Mouse (Mus musculus) testis, adult 2 months (tissue): ENCODE data around the gene Zfp213. TPM values are rescaled to one million over a fixed set of nuclear protein-coding genes. Genes with fewer than 3 reads are reported as not detected.
A peak's percentile ranks its signal among the peaks of the same experiment; 100 is the strongest.
"Not testable (repeated sequence)": the region's sequence is repeated elsewhere in the genome, so short reads cannot be mapped to it uniquely, and the experiment has no call there.

Source experiments
- H3K27ac ChIP-seq: fragments of 200-500 bp; 2 replicates; pipeline ENCODE4 v1.5.1; 2012; ENCODE audit warnings: low read depth, low read length; ENCODE audit not compliant: control insufficient read depth, insufficient read depth
- H3K27me3 ChIP-seq: fragments of 200-500 bp; 2 replicates; pipeline ENCODE4 v1.6.1; 2012; ENCODE audit warnings: mild to moderate bottlenecking, low read length, moderate library complexity; ENCODE audit not compliant: control insufficient read depth, insufficient read depth
- H3K36me3 ChIP-seq: fragments of 200-500 bp; 2 replicates; pipeline ENCODE4 v1.6.1; 2012; ENCODE audit warnings: mild to moderate bottlenecking, low read length; ENCODE audit not compliant: control insufficient read depth, insufficient read depth
- H3K4me1 ChIP-seq: fragments of 200-500 bp; 2 replicates; pipeline ENCODE4 v1.6.1; 2012; ENCODE audit warnings: low read length; ENCODE audit not compliant: control insufficient read depth, insufficient read depth
- H3K4me3 ChIP-seq: fragments of 200-500 bp; 2 replicates; pipeline ENCODE4 v1.5.1; 2012; ENCODE audit warnings: low read depth, mild to moderate bottlenecking, low read length, moderate library complexity, mixed read lengths; ENCODE audit not compliant: control insufficient read depth
- CTCF ChIP-seq: fragments of 200-500 bp; IDR thresholded peaks from 2 replicates; pipeline ENCODE4 v1.5.1; 2012; ENCODE audit warnings: low read depth, mild to moderate bottlenecking, inconsistent platforms, low read length, moderate library complexity; ENCODE audit not compliant: control insufficient read depth, insufficient read depth, insufficient replicate concordance
- POLR2A ChIP-seq: fragments of 200-500 bp; IDR thresholded peaks from 2 replicates; pipeline ENCODE4 v1.6.1; 2012; ENCODE audit warnings: low read depth, mild to moderate bottlenecking, inconsistent platforms, low read length, moderate library complexity; ENCODE audit not compliant: control insufficient read depth
- polyA plus RNA-seq: library from polyadenylated mRNA; depleted of rRNA; stranded (reverse); fragments of >200 nt; gene quantifications from 2 replicates; pipeline ENCODE4 v1.2.3, GENCODE M21; 2012

Zfp213 gene
- polyA plus RNA-seq, 1 experiment, result 3.7 TPM

DNA sequence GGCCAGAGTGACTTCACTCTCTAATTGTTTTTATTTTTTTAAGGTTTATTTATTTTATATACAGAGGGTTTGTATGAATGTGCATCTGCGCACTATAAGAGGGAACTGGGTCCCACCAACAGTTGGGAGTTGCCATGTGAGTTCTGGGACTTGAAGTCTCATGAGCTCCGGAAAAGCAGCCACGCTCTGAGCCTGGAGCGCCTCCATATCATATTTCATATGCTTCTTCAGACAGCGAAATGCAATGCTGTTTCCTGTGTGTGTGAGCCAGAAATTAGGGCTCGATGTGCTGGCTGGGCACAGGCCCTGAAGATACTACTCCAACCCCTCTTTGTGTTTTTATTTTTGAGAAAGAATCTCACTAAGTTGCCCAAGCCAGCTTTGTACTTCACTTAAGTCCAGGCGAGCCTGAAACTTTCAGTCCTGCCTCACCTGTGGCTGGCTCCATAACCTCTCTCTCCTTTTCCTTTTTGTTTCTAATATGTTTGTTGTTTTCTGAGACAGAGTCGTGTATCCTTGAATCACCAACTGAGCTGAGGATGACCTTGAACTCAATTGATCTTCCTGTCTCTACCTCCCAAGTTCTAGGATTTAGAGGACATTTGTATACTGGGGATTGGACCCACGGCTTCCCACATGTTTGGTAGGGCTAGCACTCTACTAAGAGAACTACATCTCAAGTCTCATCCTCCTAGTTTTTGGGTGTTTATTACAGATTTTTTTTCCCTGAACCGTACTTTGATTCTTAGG, 38.0 kb upstream of the Zfp213 start:
- Histone ChIP-seq H3K36me3 (no peaks in the 10 kb centered on the region), H3K27ac (no peak overlapping the region), H3K27me3 (no peaks in the 10 kb centered on the region), H3K4me1 (peaks cover 25% of the 10 kb centered on the region), H3K4me3 (no peak overlapping the region)
- TF ChIP-seq CTCF, result no peak
- no peak for TF ChIP-seq POLR2A

DNA sequence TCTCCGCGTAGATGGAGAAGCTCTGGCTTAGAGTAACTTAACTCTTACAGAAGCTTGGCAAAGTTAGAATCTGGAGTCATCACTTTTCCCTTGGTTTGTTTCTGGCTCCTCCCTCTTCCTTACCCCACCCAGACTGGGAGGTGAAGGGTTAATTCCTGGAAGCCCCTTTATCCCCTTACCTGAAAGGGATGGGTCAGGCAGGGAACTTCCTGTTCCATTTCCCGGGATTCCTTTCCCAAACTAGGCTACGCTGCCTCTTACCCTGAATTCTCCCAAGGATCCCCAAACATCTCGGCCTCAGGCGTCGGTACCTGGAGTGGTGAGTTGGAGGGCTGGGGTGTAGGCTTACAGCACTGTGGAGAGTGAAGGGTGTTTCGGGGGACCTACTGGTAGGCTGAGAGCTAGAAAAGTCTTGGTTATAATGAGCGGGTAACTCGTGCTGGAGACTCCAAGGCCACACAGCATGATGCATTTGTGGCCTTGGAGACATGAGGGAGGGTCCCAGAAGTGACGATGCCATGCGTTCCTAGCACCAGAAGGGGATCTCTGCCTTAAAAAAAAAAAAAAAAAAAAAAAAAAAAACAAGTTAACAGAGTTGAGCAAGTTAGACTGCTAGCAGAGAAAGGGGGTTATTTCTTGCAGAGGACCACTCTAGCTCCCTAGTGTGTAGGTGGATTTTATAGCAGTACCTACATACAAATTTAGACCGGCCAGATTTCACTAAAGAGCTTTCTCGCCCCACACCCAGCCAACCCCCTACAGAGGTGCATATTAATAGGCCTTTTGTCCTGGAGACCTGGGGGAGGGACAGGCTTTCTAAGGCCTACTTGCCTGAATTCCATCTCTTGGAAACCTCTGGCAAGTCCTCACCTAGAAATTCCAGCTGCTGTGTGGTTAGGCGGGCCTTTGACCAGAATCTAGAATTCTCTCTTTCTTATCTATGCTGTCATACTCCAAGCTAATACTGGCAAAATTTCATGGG, 36.9 kb upstream of the Zfp213 start, which contains the start of gene Zscan10:
Gene Zscan10, plus strand, starts transcription at position 216 of the 982 bp plus-strand sequence.
- Histone ChIP-seq H3K27ac (no peak within 1 kb of the TSS; the same call in 1 of the 2 replicates), H3K4me3 (peak within 1 kb of the TSS; percentile 75), H3K36me3 (no peaks in the 10 kb centered on the region), H3K4me1 (peaks cover 25% of the 10 kb centered on the region), H3K27me3 (no peaks in the 10 kb centered on the region)
- TF ChIP-seq CTCF (no peak), POLR2A (no peak)

DNA sequence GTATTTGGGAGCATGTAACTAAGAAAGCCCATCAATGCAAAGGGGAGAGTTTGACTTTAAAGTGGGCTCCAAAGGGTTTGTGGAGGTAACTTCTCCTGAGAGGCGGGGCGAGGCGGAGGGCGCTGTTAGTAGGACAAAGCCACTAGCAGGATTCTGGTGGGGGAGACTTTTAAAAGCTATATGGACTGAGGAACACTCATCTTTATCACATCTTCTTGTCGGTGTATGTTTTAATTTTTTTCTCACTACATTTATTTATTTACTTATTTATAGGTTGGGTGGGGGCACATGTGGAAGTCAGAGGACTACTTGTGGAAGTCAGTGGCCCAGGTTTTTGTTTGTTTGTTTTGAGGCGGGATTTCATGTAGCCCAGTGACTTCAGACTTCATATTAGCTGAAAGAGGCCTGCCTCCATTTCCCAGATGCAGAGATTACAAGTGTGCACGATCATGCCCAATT, 35.6 kb upstream of the Zfp213 start:
- TF ChIP-seq POLR2A, result no peak
- no peak for TF ChIP-seq CTCF
- no peaks in the 10 kb centered on the region for H3K27me3 ChIP-seq
- peak overlapping the region; percentile 78 for H3K27ac ChIP-seq
- peaks cover 18% of the 10 kb centered on the region for H3K4me1 ChIP-seq
- peak overlapping the region; percentile 75 for H3K4me3 ChIP-seq
- no peaks in the 10 kb centered on the region for H3K36me3 ChIP-seq

DNA sequence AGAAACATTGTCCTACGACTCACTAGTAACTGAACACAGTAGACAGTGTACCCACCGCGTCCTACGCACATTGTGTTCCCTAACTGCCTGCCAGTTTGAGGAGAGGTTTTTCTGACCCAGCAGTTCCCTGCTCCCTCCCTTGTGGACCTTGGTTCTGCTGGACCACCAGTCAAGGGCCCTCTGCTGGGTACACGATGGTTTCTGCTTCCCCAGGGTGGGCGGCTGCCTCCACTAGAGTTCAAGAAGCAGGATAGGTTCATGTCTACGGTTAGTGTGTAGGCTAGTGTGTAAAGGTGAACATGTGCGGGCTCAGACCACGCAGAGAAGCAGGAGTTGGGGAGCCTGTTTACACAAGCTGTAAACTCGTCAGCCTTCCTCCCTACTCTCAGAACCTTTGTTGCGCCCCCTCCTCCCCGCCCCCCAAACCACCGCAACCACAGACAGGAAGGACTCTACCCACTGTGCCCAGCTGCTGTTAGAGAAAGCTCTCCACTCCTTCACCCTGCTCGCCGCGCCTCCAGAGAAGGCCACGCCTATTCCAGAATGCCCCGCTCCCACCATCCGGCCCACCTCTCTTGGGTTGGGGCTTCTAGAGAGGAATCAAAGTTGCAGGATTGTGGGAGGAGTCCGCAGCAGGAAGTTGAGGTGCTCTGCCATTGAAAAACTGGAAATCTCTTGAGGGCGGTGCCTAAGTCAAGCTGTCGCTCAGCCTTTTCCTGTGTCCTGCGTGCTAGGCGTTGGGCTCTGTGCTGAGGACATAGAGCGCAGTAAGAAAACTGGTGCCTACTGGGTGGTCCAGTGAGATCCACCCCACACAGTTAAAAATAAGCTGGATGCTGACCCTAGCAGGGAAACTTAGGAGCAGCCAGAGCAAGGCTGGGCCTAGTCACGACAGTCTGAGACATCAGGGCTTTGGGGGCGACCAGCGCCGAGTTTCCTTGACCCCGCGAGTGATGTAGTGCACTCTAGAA, 34.8 kb upstream of the Zfp213 start, which contains the start of gene Zfp13:
Gene Zfp13, minus strand, starts transcription at position 906 of the 971 bp plus-strand sequence.
- Histone ChIP-seq H3K4me1 (peaks cover 18% of the 10 kb centered on the region), H3K27ac (peak within 1 kb of the TSS; percentile 81), H3K4me3 (peak within 1 kb of the TSS; percentile 75), H3K27me3 (no peaks in the 10 kb centered on the region), H3K36me3 (no peaks in the 10 kb centered on the region)
- TF ChIP-seq POLR2A, result peak; percentile 74; the same call in 1 of the 2 replicates
- TF ChIP-seq CTCF, result no peak

DNA sequence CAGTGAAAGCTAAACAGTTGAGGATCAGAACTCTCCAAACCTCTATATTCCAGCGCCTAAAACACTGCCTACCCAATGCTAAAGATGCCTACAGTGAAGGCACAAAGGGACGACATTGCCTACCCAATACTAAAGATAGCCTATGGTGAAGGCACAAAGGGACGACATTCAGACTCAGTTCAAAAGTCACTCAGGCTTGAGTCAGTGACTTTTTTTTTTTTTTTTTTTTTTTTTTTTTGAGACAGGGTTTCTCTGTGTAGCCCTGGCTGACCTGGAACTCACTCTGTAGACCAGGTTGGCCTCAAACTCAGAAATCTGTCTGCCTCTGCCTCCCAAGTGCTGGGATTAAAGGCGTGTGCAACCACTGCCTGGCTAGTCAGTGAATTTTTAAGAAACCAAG, 31.1 kb upstream of the Zfp213 start:
- not testable (repeated sequence) for H3K4me3 ChIP-seq, H3K27me3 ChIP-seq, H3K36me3 ChIP-seq

DNA sequence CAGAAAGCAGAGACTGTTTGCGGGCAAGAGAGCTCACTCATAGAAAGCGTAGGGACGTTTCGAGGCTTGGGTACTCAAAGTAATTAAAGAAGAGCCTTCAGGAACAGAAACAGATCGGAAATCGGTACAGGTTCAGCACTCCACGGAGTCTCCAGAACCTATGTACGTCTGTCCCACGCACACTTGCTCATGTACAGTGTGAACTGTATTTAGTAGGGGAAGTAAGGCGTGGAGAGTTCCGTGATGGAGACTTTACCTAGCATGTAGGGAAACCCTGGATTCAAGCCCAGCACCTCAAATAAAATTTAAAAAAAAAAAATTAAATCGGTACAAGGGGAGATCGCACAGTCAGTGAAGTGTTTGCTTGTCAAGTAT, 28.9 kb upstream of the Zfp213 start:
- TF ChIP-seq POLR2A (no peak), CTCF (no peak)
- H3K4me3 ChIP-seq, result peak overlapping the region; percentile 85
- no peaks in the 10 kb centered on the region for H3K36me3 ChIP-seq
- H3K4me1 ChIP-seq, result peaks cover 6% of the 10 kb centered on the region
- peak overlapping the region; percentile 67; the same call in 1 of the 2 replicates for H3K27ac ChIP-seq
- H3K27me3 ChIP-seq, result no peaks in the 10 kb centered on the region

More for the DNA sequence above, 31.1 kb upstream of the Zfp213 start:
- H3K27ac ChIP-seq, result not testable (repeated sequence)
- peaks cover 18% of the 10 kb centered on the region for H3K4me1 ChIP-seq
